Mouse (Mus musculus): Measurements from ENCODE around the gene 4933402N03Rik.

4933402N03Rik gene

DNA sequence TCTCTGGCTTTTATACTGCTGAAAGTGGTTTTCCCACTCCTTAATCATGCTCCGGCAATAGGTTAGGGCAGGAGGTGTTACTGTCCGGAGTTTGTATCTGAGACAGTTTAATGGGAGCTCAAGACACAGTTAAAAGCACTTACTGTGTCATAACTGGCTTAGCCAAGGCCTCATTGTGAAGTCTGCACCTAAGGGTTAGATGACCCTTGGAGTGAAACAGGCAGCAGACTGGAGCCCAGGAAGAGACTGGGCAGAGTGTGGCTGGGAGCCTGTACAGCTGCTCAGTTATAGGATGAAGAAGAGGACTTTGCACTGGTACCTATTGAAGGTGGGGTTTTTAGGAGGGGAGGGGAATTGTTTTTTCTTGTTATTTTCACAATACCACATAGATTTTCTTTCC lies at the start of gene 4933402N03Rik:
Gene 4933402N03Rik (minus strand): TSS at position 101 of the 400 bp plus-strand sequence.
- no peak for DNase-seq (ENCODE audit: low spot score)

DNA sequence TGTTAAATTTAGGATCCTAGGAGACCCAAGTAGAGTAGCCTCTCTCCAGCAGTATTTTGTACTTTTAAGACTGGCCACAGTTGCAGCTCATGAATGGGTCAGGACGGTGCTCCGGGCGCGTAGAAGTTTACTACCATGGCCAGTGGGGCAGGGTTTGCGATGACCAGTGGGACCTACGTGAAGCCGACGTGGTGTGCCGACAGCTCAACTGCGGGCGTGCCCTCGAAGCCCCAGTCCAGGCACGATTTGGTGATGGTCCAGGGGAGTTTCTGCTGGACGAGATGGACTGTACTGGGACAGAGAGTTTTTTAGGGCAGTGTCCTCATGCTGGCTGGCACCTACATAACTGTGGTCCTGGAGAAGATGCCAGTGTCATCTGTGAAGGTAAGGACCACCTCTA lies 41.9 kb upstream of the 4933402N03Rik start:
- DNase-seq (ENCODE audit: low spot score), result no peak

GRCm38 (mm10) chr7:131187047-131187446 lies 40.9 kb upstream of the 4933402N03Rik start:
- no peak for DNase-seq (ENCODE audit: low spot score)

GRCm38 (mm10) chr7:131184339-131184738 lies 38.2 kb upstream of the 4933402N03Rik start:
- DNase-seq (ENCODE audit: low spot score), result no peak

DNA sequence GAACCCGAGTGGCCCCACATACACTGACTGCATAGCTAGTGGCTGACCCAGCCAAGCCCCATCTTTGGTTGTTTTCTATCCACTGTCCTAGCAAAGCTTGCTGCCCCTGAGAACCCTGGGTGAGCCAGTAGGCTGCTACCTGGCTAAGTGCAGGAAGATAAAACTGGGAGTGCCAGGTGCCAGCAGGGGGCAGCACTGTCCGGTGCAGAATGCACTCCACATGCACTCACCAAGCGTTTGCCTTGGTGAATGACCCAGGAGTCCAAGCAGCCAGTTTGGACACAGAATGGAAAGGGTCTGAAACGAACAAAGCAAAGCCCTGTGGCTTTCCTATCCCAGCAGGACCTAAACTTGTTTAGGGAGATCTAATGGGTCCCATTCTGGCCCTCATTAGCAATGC lies 36.6 kb upstream of the 4933402N03Rik start:
- no peak for DNase-seq (ENCODE audit: low spot score)

GRCm38 (mm10) chr7:131174121-131174520 lies 28.0 kb upstream of the 4933402N03Rik start, which contains the start of gene 5430419D17Rik:
5430419D17Rik (plus strand) TSS chr7:131174402.
- no peak for DNase-seq (ENCODE audit: low spot score)

GRCm38 (mm10) chr7:131169099-131169498 lies 23.0 kb upstream of the 4933402N03Rik start:
- no peak for DNase-seq (ENCODE audit: low spot score)

DNA sequence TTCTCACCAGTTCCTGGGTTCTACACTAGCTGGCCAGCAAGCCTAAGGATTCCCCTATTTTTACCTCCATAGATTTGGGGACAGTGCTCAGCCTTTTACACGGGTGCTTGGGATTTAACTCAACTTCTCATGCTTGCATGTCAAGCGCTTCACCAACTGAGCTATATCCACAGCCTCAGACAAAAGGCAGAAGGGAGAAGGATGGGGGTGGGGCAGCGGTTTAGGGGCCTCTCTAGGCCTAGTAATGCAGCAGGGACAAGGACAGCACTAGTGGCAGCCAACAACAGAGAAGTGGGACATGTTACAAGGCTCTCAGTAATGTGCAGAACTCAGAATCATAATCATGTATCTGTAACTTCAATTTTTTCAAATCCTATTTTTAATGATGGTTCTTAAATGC lies 21.7 kb upstream of the 4933402N03Rik start:
- no peak for DNase-seq (ENCODE audit: low spot score)

GRCm38 (mm10) chr7:131162251-131162650 lies 16.1 kb upstream of the 4933402N03Rik start:
- no peak for DNase-seq (ENCODE audit: low spot score)

DNA sequence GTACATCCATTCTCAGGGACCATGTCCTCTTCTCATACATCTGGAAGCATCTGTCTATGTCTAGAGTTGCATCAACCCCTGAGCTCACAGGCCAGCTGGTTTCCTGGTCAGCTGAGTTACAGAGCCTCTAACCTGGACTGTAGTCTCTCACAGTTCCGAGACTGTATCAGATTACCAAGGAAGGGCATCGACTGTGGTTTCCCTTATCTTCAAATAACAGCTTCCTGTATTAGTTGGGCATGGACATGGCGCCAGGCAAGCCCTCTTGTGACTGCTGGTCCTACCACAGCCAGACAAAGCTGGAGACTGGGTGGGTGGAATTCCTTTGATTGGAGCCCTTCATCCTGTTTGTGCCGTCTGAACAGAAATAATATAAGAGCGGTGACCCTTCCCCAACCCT lies 6.9 kb upstream of the 4933402N03Rik start:
- DNase-seq (ENCODE audit: low spot score), result no peak

GRCm38 (mm10) chr7:131150179-131150578 lies 4.1 kb upstream of the 4933402N03Rik start:
- no peak for DNase-seq (ENCODE audit: low spot score)

DNA sequence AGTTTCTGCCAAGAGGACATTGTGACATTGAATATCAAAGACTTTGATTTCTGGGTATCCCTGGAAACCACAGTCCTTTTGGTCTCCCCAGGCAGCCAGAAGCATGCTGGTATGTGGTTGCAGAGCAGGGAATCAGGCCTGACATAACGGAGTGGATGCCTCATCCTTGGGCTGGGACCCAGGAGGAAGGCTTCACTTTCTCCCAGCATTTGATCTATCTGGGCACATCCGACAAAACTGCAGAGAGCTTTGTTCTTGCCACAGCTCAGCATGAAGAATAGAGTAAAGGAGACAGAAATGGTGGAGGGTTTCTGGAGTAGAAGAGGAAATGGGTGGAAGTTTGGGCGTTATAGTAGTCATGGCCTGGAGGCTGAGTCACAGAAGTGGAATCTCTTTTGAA lies 12.9 kb downstream of the 4933402N03Rik start:
- DNase-seq (ENCODE audit: low spot score), result no peak

DNA sequence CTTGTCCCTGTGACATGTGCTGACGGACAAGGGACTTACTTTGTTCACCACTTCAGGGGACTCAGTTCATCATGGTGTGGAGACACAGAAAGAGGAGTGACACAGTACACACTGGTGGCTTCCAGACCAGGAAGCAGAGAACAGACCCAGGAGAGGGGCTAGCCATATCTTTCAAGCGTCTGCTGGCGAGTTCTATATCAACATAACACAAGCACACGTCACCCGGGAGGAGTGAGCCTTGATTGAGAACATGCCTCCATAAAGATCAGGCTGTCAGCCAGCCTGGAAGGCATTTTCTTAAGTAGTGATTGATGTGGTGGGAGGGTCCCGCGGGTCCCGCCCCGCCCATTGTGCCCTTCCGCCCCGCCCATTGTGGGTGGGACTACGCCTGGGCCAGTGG lies 16.1 kb downstream of the 4933402N03Rik start:
- DNase-seq (ENCODE audit: low spot score), result no peak

DNA sequence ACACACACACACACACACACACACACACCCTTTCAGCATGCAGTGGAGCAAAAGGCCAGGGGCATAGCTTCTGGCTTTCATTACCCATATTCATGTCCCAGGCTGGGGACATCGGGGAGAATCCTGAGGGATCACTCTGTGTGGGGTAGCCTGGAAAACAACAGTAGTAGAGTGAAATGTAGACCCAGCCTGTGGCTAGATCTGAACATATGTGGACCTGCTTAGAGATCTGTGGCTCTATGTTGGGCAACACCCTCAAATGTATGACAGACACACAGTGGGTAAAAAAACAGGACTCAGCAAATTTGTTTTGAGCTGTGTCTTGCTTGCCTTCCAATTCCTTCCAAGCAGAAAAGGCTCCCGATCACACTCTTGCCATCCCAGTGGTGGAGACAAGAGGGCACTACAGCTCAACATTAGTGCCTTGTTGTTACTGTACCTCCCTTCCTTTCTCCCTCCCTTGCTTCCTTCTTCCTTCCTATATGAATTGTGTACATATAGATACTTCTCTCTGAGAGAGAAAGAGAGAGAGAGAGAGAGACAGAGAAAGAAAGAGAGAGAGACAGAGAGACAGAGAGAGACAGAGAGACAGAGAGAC lies 23.8 kb downstream of the 4933402N03Rik start:
- DNase-seq (ENCODE audit: low spot score), result no peak

DNA sequence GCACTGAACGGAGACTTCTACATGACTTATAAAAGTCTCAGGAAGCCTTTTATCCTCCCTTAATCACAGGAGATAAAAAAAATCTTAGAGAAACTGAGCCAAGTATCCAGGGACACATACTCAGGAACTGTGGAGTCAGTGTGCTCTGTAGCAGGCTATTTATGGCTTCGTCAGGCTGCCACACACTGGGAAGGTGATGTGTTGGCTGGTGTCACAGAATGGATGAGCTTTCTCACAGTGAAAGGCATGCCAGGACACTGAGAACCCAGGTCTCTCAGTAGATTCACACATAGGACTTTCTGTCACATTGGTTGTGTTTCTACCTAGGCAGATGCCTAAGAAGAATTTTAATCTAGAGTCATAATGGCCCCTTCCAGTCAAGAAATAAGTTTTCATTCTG lies 31.7 kb downstream of the 4933402N03Rik start:
- no peak for DNase-seq (ENCODE audit: low spot score)

GRCm38 (mm10) chr7:131113676-131114075 lies 32.4 kb downstream of the 4933402N03Rik start:
- no peak for DNase-seq (ENCODE audit: low spot score)

GRCm38 (mm10) chr7:131112486-131112885 lies 33.6 kb downstream of the 4933402N03Rik start:
- DNase-seq (ENCODE audit: low spot score), result peak; percentile 16

Data from ovary, postnatal 10 days (tissue).